Comparison of ENCODE assay signal across 24 mouse cellular contexts in genomic region chr10:80841685-80842084, GRCm38 (mm10). TPM values are rescaled to one million over a fixed set of nuclear protein-coding genes. Genes with fewer than 3 reads are reported as not detected.
"Had no signal": no experiment of that assay in that cellular context is flagged by ENCODE, and none has a peak within 500 bp of the region (broad histone marks: within the 10 kb centered on the region; RNA-seq: fewer than 3 reads in every experiment).

No protein-coding gene starts in this region.

- H3K27ac ChIP-seq: kidney, embryonic 15.5 days; limb, embryonic 15.5 days; liver, embryonic 12.5 days; midbrain, embryonic 15.5 days; neural tube, embryonic 12.5 days; stomach, embryonic 15.5 days had no signal

- ATAC-seq: liver, embryonic 12.5 days; midbrain, embryonic 15.5 days had no signal

- H3K9me3 ChIP-seq: kidney, embryonic 15.5 days; limb, embryonic 15.5 days; liver, embryonic 12.5 days; megakaryocyte, embryonic 14.5 days; midbrain, embryonic 15.5 days; neural tube, embryonic 12.5 days; stomach, embryonic 15.5 days had no signal

- H3K36me3 ChIP-seq: kidney, embryonic 15.5 days; limb, embryonic 15.5 days; liver, embryonic 12.5 days; midbrain, embryonic 15.5 days; neural tube, embryonic 12.5 days; stomach, embryonic 15.5 days had no signal

- H3K9ac ChIP-seq: kidney, embryonic 15.5 days; limb, embryonic 15.5 days; liver, embryonic 12.5 days; lung, embryonic 14.5 days; midbrain, embryonic 15.5 days; neural tube, embryonic 12.5 days; stomach, embryonic 15.5 days had no signal

- H3K4me3 ChIP-seq: kidney, embryonic 15.5 days; limb, embryonic 15.5 days; liver, embryonic 12.5 days; megakaryocyte, embryonic 14.5 days; midbrain, embryonic 15.5 days; neural tube, embryonic 12.5 days; stomach, embryonic 15.5 days had no signal

- H3K4me2 ChIP-seq: kidney, embryonic 15.5 days; limb, embryonic 15.5 days; liver, embryonic 12.5 days; lung, embryonic 14.5 days; midbrain, embryonic 11.5 days; midbrain, embryonic 15.5 days; neural tube, embryonic 12.5 days; stomach, embryonic 15.5 days had no signal

- DNase-seq: kidney, postnatal 14 days; layer of hippocampus, adult 9-11 months; layer of hippocampus, postnatal 36 days; left cerebral cortex, postnatal 4 days; lung, embryonic 14.5 days; lung, postnatal 10 days; lung, postnatal 4 days; right cerebral cortex, postnatal 14 days; thymus, adult 2 months; thymus, postnatal 25 days had no signal

RNA-seq across cellular contexts. Expression of gene Lingo3, which starts 2.2 kb away (rescaled TPM):
- total RNA-seq: monocyte, adult 5-6 weeks; neutrophil, adult 5-6 weeks had no signal
- polyA plus RNA-seq: liver, embryonic 12.5 days; liver, embryonic 16.5 days; urinary bladder, adult 2 months had no signal

RNA-seq across cellular contexts. Expression of gene Jsrp1, which starts 28.4 kb away (rescaled TPM):
- total RNA-seq: monocyte, adult 5-6 weeks; neutrophil, adult 5-6 weeks had no signal
- polyA plus RNA-seq: large intestine, adult 2 months; spleen, adult 2 months; thymus, adult 2 months had no signal
